Mouse (Mus musculus): ENCODE measurements around the gene Lypd6b. TPM values are rescaled to one million over a fixed set of nuclear protein-coding genes. Genes with fewer than 3 reads are reported as not detected.

Lypd6b gene
- polyA plus RNA-seq, 1 experiment from 2014 or later, result 18.8 TPM

DNA sequence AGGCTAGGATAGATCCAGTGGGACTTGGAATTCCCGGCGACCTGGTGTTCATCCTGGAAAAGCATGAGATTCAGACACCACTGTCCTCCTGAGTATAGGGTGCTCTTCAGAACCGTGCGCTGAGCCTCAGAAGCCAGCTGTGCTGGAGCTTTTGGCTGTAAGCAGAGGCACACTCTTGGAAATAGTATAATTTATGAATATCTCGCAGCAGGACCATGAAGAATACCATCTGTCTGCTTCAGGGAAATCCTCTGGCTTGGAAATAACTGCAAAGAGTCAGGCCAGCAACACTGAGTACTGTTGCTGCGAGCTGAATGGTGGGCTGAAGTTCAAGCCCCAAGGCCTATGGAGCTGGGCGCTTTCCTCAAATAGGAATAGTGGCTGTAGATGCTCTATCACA is 29.9 kb upstream of the Lypd6b start:
- no peaks in the 10 kb centered on the region for H3K9me3 ChIP-seq (ENCODE audit: control insufficient read depth, low read length)
- 0 out of 2 replicates have a peak, but pooled peaks cover 2% of the 10 kb centered on the region for H3K4me1 ChIP-seq (ENCODE audit: control insufficient read depth, insufficient read depth, low read depth, low read length)
- no peak overlapping the region for H3K9ac ChIP-seq (ENCODE audit: low read depth, low read length)
- H3K4me3 ChIP-seq (ENCODE audit: low read length), result no peak overlapping the region
- WGBS, result 83% methylated on average over 7 of the region's 7 CpGs
- no peak overlapping the region for H3K27ac ChIP-seq (ENCODE audit: low read depth, low read length)
- ATAC-seq, result 0 out of 2 replicates have a peak, but pooled peaks have one; percentile 24
- H3K27me3 ChIP-seq (replicated peaks; ENCODE audit: control insufficient read depth, insufficient read depth, low read length), result no peaks in the 10 kb centered on the region
- H3K36me3 ChIP-seq (ENCODE audit: control insufficient read depth, insufficient read depth, low read length), result peaks cover 41% of the 10 kb centered on the region
- no peak overlapping the region for H3K4me2 ChIP-seq (ENCODE audit: low read length)

DNA sequence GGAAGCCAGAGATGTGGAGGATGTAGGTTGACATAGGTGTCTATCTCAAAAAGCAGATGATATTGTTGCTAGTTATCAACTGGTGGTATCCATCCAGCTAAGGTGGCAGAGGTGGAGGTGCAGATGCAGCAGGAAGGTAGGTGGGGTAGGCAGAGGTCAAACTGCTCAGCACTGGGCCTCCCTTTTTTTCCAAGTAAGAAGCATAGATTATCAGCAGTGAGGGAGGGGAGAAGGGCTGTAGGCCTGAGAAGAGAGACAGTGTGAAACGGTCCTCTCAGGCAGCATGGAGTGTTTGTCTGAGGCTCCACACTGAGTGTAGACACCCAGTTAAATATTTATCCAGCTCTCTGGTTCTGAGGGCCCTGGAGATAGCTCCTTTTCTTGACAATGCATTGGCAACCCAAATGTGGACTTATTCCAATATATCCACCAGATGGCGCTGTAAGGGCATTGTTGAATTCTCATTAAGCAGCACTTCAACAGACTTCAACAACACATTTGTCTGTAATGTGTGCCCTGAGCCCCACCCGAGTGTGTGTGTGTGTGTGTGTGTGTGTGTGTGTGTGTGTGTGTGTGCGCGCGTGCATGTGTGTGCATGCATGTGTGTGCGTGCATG is 23.0 kb upstream of the Lypd6b start:
- Histone ChIP-seq H3K4me1 (ENCODE audit: control insufficient read depth, insufficient read depth, low read depth, low read length) (no peaks in the 10 kb centered on the region), H3K4me3 (ENCODE audit: low read length) (no peak overlapping the region), H3K36me3 (ENCODE audit: control insufficient read depth, insufficient read depth, low read length) (peaks cover 31% of the 10 kb centered on the region), H3K27ac (ENCODE audit: low read depth, low read length) (0 out of 2 replicates have a peak overlapping the region, but pooled peaks have one; percentile 1), H3K27me3 (replicated peaks; ENCODE audit: control insufficient read depth, insufficient read depth, low read length) (no peaks in the 10 kb centered on the region), H3K9ac (ENCODE audit: low read depth, low read length) (no peak overlapping the region), H3K4me2 (ENCODE audit: low read length) (no peak overlapping the region), H3K9me3 (ENCODE audit: control insufficient read depth, low read length) (no peaks in the 10 kb centered on the region)
- WGBS, result 49% methylated on average over 7 of the region's 7 CpGs
- peak; percentile 67 for ATAC-seq

DNA sequence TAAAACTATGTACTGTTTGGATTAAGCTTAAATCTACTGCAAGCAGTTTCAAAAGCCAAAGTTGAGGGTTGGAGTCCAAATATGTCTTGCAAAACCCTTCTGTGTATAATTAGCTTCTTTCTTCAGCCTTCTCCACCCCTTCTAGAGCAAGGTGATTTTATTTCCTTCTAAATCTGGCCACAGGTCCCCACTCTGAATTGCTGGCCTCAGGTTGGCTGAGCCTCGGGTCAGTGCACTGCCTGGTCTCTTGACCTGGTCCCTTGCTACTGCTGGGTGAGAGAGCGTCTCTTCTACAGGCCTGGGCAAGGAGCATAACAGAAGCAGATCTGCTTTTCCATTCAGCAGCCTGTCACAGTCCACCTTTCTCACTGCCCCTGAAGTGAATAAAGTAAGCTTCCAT is 18.6 kb upstream of the Lypd6b start:
- H3K9me3 ChIP-seq (ENCODE audit: control insufficient read depth, low read length), result no peaks in the 10 kb centered on the region
- H3K27ac ChIP-seq (ENCODE audit: low read depth, low read length), result no peak overlapping the region
- no peak overlapping the region for H3K9ac ChIP-seq (ENCODE audit: low read depth, low read length)
- H3K36me3 ChIP-seq (ENCODE audit: control insufficient read depth, insufficient read depth, low read length), result peaks cover 16% of the 10 kb centered on the region
- ATAC-seq, result no peak
- no peaks in the 10 kb centered on the region for H3K27me3 ChIP-seq (replicated peaks; ENCODE audit: control insufficient read depth, insufficient read depth, low read length)
- H3K4me1 ChIP-seq (ENCODE audit: control insufficient read depth, insufficient read depth, low read depth, low read length), result no peaks in the 10 kb centered on the region
- no peak overlapping the region for H3K4me2 ChIP-seq (ENCODE audit: low read length)
- no peak overlapping the region for H3K4me3 ChIP-seq (ENCODE audit: low read length)
- WGBS, result 72% methylated on average over 2 of the region's 2 CpGs

DNA sequence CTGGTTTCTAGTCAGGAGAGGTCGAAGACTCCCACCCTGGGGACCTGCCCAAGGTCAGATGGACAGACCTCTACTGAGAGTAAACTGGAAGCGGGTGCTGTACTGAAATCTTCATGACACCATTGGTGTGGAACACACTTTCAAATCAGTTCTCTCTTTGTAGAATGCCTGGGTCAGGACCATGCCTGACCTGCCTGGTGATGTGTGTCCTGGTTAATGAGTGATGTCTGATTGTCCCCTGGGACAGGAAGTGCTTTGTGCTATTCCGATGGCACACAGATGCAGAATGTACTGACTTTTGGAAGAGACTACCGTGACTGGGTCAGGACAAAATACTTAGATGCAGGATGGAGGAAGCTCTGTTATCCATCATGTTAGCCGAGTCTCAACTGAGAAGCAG is 17.0 kb upstream of the Lypd6b start:
- no peak for ATAC-seq
- Histone ChIP-seq H3K4me1 (ENCODE audit: control insufficient read depth, insufficient read depth, low read depth, low read length) (no peaks in the 10 kb centered on the region), H3K27ac (ENCODE audit: low read depth, low read length) (no peak overlapping the region), H3K27me3 (replicated peaks; ENCODE audit: control insufficient read depth, insufficient read depth, low read length) (no peaks in the 10 kb centered on the region), H3K4me3 (ENCODE audit: low read length) (no peak overlapping the region), H3K9me3 (ENCODE audit: control insufficient read depth, low read length) (no peaks in the 10 kb centered on the region), H3K4me2 (ENCODE audit: low read length) (no peak overlapping the region), H3K36me3 (ENCODE audit: control insufficient read depth, insufficient read depth, low read length) (peaks cover 19% of the 10 kb centered on the region), H3K9ac (ENCODE audit: low read depth, low read length) (no peak overlapping the region)
- 69% methylated on average over 5 of the region's 5 CpGs for WGBS

DNA sequence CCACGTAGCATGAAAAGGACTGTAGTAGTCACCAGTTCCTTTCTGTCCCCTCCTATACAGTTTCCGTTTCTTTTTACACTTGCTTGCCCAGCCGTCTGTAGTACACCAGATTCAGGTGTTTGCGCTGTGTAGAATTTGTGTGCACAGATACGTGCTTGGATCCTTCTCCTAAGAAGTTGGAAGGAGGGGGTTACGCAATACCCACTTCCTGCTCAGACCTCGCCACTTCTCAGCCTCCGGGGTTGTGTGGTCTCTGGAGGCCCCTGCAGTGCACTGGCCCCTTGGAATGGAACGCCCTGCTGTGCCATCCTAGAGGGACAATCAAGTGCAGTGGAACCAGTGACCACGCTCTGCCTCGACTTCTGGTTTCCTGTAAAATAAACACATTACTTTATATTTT is 16.3 kb upstream of the Lypd6b start:
- no peaks in the 10 kb centered on the region for H3K27me3 ChIP-seq (replicated peaks; ENCODE audit: control insufficient read depth, insufficient read depth, low read length)
- no peaks in the 10 kb centered on the region for H3K4me1 ChIP-seq (ENCODE audit: control insufficient read depth, insufficient read depth, low read depth, low read length)
- no peak overlapping the region for H3K9ac ChIP-seq (ENCODE audit: low read depth, low read length)
- no peak for ATAC-seq
- H3K27ac ChIP-seq (ENCODE audit: low read depth, low read length), result no peak overlapping the region
- H3K4me2 ChIP-seq (ENCODE audit: low read length), result no peak overlapping the region
- 76% methylated on average over 11 of the region's 11 CpGs for WGBS
- H3K9me3 ChIP-seq (ENCODE audit: control insufficient read depth, low read length), result no peaks in the 10 kb centered on the region
- peaks cover 13% of the 10 kb centered on the region for H3K36me3 ChIP-seq (ENCODE audit: control insufficient read depth, insufficient read depth, low read length)
- H3K4me3 ChIP-seq (ENCODE audit: low read length), result no peak overlapping the region

DNA sequence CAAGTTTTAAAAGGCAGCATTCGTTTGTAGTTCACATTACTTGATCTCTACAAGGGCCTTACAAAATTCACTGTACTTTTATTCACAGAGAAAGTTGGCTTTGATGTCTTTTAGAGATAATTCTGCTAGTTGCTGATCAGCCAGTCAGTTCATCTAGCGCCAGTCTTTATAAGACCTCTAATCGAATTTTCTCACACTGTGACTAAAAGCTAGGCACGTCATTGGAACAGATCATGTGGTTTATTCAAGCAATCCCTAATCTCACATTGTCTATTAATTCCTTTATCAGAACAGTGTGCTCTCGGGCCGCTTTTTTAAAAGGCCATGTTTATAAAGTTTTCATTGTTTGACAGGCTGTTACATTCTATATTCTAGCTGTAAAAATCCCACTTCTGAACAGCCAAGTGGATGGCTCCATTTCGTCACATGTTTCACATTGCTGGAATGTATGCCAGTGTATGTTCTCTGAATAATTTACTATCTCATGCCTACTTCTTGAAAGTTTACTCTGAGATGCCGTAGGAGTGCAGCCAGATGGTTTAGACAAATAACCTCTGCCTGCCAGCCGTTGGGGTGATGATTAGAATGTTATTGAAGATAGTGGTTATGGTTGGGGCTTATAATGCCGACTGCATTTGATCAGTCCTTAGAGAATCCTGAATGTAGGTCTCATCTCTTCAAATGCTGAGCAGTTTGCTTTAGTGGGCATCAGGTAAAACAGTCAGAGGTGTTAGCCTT is 14.1 kb upstream of the Lypd6b start:
- whole genome bisulfite sequencing, result 78% methylated on average over 10 of the region's 10 CpGs
- H3K36me3 ChIP-seq (ENCODE audit: control insufficient read depth, insufficient read depth, low read length), result peaks cover 9% of the 10 kb centered on the region; the same call in 1 of the 2 replicates
- no peak overlapping the region for H3K4me2 ChIP-seq (ENCODE audit: low read length)
- H3K4me3 ChIP-seq (ENCODE audit: low read length), result no peak overlapping the region
- H3K27me3 ChIP-seq (replicated peaks; ENCODE audit: control insufficient read depth, insufficient read depth, low read length), result no peaks in the 10 kb centered on the region
- H3K9ac ChIP-seq (ENCODE audit: low read depth, low read length), result no peak overlapping the region
- H3K9me3 ChIP-seq (ENCODE audit: control insufficient read depth, low read length), result no peaks in the 10 kb centered on the region
- no peak for ATAC-seq
- no peak overlapping the region for H3K27ac ChIP-seq (ENCODE audit: low read depth, low read length)
- no peaks in the 10 kb centered on the region for H3K4me1 ChIP-seq (ENCODE audit: control insufficient read depth, insufficient read depth, low read depth, low read length)

DNA sequence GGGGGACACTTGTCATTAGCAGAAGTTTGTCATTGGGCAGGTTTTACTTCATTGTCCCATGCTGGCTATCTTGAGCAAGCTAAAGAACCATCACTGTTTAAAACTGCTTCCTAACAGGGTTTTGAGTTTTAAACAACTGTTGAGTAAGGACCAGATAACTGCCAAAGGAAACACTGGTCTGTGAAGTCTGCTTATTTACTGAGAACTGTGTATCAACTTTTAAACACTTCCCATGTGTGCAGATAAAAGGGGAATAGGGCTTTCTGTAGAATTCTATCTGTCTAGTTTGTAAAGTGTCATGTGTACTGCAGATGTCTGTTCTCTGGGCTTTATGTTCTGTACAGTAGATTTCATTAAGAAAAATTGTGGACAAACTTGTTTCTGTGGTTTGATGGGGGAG is 13.3 kb upstream of the Lypd6b start:
- H3K27ac ChIP-seq (ENCODE audit: low read depth, low read length), result no peak overlapping the region
- H3K4me3 ChIP-seq (ENCODE audit: low read length), result no peak overlapping the region
- H3K36me3 ChIP-seq (ENCODE audit: control insufficient read depth, insufficient read depth, low read length), result peaks cover 7% of the 10 kb centered on the region; the same call in 1 of the 2 replicates
- H3K9me3 ChIP-seq (ENCODE audit: control insufficient read depth, low read length), result no peaks in the 10 kb centered on the region
- no peak for ATAC-seq
- no peak overlapping the region for H3K4me2 ChIP-seq (ENCODE audit: low read length)
- H3K9ac ChIP-seq (ENCODE audit: low read depth, low read length), result no peak overlapping the region
- no peaks in the 10 kb centered on the region for H3K27me3 ChIP-seq (replicated peaks; ENCODE audit: control insufficient read depth, insufficient read depth, low read length)
- H3K4me1 ChIP-seq (ENCODE audit: control insufficient read depth, insufficient read depth, low read depth, low read length), result no peaks in the 10 kb centered on the region

DNA sequence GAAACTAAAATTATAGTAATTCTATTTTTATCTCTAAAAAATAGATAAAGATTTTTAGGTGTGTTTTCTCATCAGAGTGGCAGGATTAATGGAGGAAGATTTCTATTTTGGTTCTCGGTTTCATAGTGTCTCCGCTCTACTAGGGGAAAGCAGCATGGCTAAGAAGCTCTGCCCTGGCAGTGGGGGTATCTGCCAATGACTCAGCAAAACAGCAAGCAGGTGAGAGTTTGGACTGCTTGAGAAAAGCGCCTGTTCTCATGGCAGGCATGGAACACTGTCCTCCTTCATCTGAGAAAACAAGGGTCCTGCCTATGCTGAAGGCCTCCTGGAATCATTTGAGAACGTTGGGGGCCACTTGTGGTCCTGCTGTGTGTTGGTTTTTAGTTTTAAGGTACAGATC is 12.3 kb upstream of the Lypd6b start:
- WGBS, result 89% methylated on average over 4 of the region's 4 CpGs
- no peak for ATAC-seq
- H3K27me3 ChIP-seq (replicated peaks; ENCODE audit: control insufficient read depth, insufficient read depth, low read length), result no peaks in the 10 kb centered on the region
- peaks cover 7% of the 10 kb centered on the region; the same call in 1 of the 2 replicates for H3K36me3 ChIP-seq (ENCODE audit: control insufficient read depth, insufficient read depth, low read length)
- H3K9me3 ChIP-seq (ENCODE audit: control insufficient read depth, low read length), result no peaks in the 10 kb centered on the region
- H3K4me1 ChIP-seq (ENCODE audit: control insufficient read depth, insufficient read depth, low read depth, low read length), result no peaks in the 10 kb centered on the region
- no peak overlapping the region for H3K4me3 ChIP-seq (ENCODE audit: low read length)
- H3K4me2 ChIP-seq (ENCODE audit: low read length), result no peak overlapping the region
- no peak overlapping the region for H3K27ac ChIP-seq (ENCODE audit: low read depth, low read length)
- H3K9ac ChIP-seq (ENCODE audit: low read depth, low read length), result no peak overlapping the region

DNA sequence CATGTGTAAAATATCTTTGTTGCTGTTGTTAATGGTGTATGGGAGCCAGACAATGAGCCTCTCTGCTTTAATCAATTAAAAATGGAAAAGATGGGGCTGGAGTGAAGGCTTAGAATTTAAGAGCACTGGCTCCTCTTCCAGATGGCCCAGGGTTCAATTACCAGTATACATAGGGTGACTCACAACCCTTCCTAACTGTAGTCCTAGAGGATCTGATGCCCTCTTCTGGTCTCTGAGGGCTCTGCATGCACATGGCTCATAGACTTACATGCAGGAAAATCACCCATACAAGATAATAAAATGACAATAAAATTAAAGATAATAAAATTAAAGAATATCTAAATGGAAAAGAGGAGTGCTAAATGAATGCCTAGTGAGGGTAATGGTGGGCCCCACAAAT is 11.8 kb upstream of the Lypd6b start:
- no peak for ATAC-seq
- Histone ChIP-seq H3K9ac (ENCODE audit: low read depth, low read length) (no peak overlapping the region), H3K4me1 (ENCODE audit: control insufficient read depth, insufficient read depth, low read depth, low read length) (no peaks in the 10 kb centered on the region), H3K27ac (ENCODE audit: low read depth, low read length) (no peak overlapping the region), H3K36me3 (ENCODE audit: control insufficient read depth, insufficient read depth, low read length) (peaks cover 7% of the 10 kb centered on the region; the same call in 1 of the 2 replicates), H3K4me3 (ENCODE audit: low read length) (no peak overlapping the region), H3K9me3 (ENCODE audit: control insufficient read depth, low read length) (no peaks in the 10 kb centered on the region), H3K27me3 (replicated peaks; ENCODE audit: control insufficient read depth, insufficient read depth, low read length) (no peaks in the 10 kb centered on the region), H3K4me2 (ENCODE audit: low read length) (no peak overlapping the region)
